Mouse (Mus musculus) brain, embryonic 18.5 days (tissue): ENCODE results near the gene Tube1.
"Not testable (repeated sequence)": the region's sequence is repeated elsewhere in the genome, so short reads cannot be mapped to it uniquely, and the experiment has no call there.

Experiments
- DNase-seq: peaks from one replicate; pipeline ENCODE4 v3.0.0-alpha.2; 2012; ENCODE audit warnings: low read depth, low spot score

The Tube1 gene

DNA sequence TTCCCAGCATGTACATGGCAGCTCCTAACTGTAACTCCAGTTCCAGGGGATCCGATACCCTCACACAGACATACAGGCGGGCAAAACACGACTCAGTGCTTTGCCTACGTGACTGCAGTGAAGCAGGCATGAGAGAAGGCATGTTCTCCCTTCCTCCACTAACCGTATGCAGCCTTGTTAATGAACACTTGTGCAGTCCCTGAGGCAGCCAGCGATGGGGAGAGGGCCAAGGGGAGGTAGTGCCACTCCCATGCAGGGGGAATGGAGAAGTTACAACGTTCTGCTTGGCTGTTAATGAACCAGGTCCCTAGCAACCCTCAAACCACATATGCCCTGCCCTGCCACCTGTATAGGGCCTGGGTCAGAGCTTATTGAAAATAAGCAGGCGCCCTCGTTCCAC, 35.9 kb downstream of the Tube1 start:
- DNase-seq = no peak

GRCm38 (mm10) chr10:39170181-39170580, 36.4 kb downstream of the Tube1 start:
- DNase-seq = peak; percentile 60

- DNase-seq = no peak
Observed at GRCm38 (mm10) chr10:39170706-39171105, 36.9 kb downstream of the Tube1 start.

DNA sequence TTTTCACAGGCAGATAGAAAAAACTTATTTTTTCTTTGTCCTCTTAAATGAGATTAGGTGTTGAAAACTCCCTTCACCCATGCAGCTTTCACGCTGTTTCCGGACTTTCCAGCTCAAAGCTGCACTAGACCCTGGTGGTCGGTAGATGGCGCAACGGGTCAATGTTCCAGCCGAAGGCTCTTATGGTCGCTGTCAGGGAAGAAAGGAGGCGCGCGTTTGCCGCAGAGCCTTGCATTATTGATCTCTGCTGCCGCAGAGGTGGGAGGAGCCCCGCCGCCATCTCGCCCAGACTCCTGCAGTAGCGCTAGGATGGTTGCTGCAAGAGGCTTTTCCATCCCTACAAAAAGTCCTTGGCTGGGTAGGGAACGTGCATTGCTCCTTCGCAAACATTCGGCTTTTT, 37.4 kb downstream of the Tube1 start:
- peak; percentile 86 for DNase-seq

- DNase-seq = peak; percentile 89
Observed at GRCm38 (mm10) chr10:39171603-39172539, 38.1 kb downstream of the Tube1 start.

- DNase-seq = no peak
Observed at GRCm38 (mm10) chr10:39172540-39172931, 38.8 kb downstream of the Tube1 start.

GRCm38 (mm10) chr10:39173077-39173476, 39.3 kb downstream of the Tube1 start:
- no peak for DNase-seq

DNA sequence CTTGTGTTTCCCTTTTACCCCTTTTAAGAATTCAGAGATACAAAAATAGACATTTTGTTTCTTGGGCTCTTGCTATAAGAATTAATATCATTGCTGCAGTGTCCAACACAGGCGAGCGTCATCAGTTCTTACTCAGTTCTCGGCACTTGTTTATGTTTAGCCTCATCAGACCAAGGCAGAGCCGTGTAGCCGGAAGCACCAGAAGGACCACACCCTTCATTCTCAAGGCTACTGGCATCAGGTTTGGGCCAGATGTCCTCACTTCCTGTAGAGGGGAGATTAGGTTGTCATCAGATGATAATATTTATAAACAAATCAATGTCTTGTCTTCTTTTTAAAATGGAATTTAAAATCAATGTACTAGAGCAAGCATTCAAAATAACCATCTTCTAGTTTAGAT, 43.2 kb downstream of the Tube1 start:
- DNase-seq = no peak

DNA sequence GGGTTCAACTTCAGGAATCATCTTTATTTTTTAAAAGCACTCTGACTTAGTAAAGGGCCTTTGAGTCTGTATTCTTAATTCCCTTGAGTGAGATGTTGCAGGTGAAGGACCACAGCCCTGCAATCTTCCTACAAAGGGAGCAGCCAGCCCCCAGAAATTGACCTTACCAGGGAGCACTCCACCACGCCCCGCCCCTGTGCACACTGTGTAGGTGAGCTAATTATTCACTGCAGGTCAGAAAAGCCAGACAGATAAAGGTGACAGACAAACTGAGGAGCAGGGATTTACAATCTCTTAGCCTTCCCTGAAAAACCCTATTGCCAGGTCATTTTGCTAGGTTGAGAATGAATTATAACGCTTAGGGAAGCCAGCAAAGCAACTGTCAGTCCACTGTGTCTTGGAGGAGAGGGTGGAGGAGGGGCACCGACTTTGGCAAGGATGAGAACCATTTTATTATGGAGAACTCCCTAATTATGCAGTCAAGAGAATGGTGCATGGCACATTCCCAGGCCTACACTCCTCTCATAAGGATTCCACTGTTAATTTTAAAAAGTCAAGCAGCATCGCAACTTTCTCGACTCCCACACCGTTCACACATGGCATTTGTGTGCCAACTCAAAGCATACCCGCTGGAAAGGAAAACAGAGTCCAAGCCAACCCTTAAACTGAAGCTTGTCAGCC, 51.2 kb downstream of the Tube1 start:
- no peak for DNase-seq

GRCm38 (mm10) chr10:39185545-39185906, 51.8 kb downstream of the Tube1 start:
- DNase-seq = no peak

DNA sequence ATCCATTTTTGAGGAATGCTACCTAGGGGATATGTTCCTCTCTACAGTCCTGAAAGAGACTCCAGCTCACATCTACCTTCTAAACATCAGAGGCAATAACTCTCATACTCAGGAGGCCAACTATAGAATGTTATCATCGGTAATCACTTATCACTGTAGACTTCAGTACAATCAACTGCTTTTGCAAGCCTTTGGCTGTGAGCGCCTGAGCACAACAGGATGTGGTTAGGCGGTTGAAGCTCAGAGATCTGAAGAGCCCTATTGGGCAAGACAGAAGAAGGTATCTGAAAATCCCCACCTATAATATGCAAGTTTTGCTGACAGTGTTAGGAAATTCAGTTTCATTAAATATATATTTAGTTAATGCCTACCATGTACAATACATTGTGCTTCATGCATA, 58.9 kb downstream of the Tube1 start:
- no peak for DNase-seq

DNA sequence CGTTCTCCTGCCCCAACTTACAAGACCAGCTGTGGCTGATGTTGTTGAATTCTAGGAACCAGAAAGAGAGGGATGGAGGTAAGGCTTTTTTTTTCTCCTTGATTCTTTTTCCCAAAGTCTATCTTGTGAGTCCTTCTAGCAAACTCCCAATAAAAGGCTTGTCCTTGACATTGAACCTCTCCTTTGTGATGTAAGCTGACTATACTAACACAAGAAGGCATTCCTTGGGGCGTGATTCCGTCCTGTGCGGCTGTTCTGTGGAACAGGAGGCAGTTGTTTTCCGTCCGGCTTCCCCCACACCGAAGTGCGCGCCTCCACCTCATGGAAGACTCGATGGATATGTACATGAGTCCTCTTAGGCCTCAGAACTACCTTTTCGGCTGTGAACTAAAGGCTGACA, 64.4 kb downstream of the Tube1 start:
- not testable (repeated sequence) for DNase-seq
